Mouse (Mus musculus): ENCODE results near the gene Gm45261. TPM values are rescaled to one million over a fixed set of nuclear protein-coding genes. Genes with fewer than 3 reads are reported as not detected.

Gm45261 gene
- polyA plus RNA-seq, 1 experiment from 2014 or later, result not detected

- Histone ChIP-seq H3K27me3 (no peaks in the 10 kb centered on the region), H3K4me2 (no peak overlapping the region), H3K27ac (no peak overlapping the region), H3K4me1 (no peaks in the 10 kb centered on the region), H3K4me3 (replicated peaks) (no peak overlapping the region), H3K9ac (no peak overlapping the region), H3K36me3 (replicated peaks) (no peaks in the 10 kb centered on the region), H3K9me3 (no peaks in the 10 kb centered on the region)
- WGBS, result 74% methylated on average over 1 of the region's 1 CpGs
- ATAC-seq (ENCODE audit: low FRiP score), result no peak
These were observed 13.7 kb downstream of the Gm45261 start for GRCm38 (mm10) chr1:80447554-80447953.

- Histone ChIP-seq H3K27ac (no peak overlapping the region), H3K9ac (no peak overlapping the region), H3K4me1 (no peaks in the 10 kb centered on the region), H3K4me3 (replicated peaks) (no peak overlapping the region), H3K27me3 (no peaks in the 10 kb centered on the region), H3K4me2 (no peak overlapping the region), H3K9me3 (no peaks in the 10 kb centered on the region), H3K36me3 (replicated peaks) (no peaks in the 10 kb centered on the region)
- ATAC-seq (ENCODE audit: low FRiP score), result no peak
- 74% methylated on average over 2 of the region's 2 CpGs for WGBS
These were observed 20.3 kb downstream of the Gm45261 start for GRCm38 (mm10) chr1:80440911-80441310.

GRCm38 (mm10) chr1:80438506-80438905, 22.7 kb downstream of the Gm45261 start:
- Histone ChIP-seq H3K4me3 (replicated peaks) (no peak overlapping the region), H3K4me2 (no peak overlapping the region), H3K4me1 (no peaks in the 10 kb centered on the region), H3K27me3 (no peaks in the 10 kb centered on the region), H3K27ac (no peak overlapping the region), H3K36me3 (replicated peaks) (no peaks in the 10 kb centered on the region), H3K9ac (no peak overlapping the region), H3K9me3 (no peaks in the 10 kb centered on the region)
- WGBS, result 80% methylated on average over 2 of the region's 2 CpGs
- no peak for ATAC-seq (ENCODE audit: low FRiP score)

GRCm38 (mm10) chr1:80427946-80428345, 33.3 kb downstream of the Gm45261 start:
- 62% methylated on average over 1 of the region's 1 CpGs for WGBS
- no peak overlapping the region for H3K4me2 ChIP-seq
- H3K27ac ChIP-seq, result no peak overlapping the region
- no peaks in the 10 kb centered on the region for H3K4me1 ChIP-seq
- H3K4me3 ChIP-seq (replicated peaks), result no peak overlapping the region
- H3K27me3 ChIP-seq, result no peaks in the 10 kb centered on the region
- H3K9me3 ChIP-seq, result no peaks in the 10 kb centered on the region
- no peak for ATAC-seq (ENCODE audit: low FRiP score)
- no peak overlapping the region for H3K9ac ChIP-seq
- H3K36me3 ChIP-seq (replicated peaks), result no peaks in the 10 kb centered on the region

GRCm38 (mm10) chr1:80427425-80427824, 33.8 kb downstream of the Gm45261 start:
- WGBS, result 81% methylated on average over 1 of the region's 1 CpGs

GRCm38 (mm10) chr1:80424666-80425065, 36.6 kb downstream of the Gm45261 start:
- no peaks in the 10 kb centered on the region for H3K9me3 ChIP-seq
- H3K36me3 ChIP-seq (replicated peaks), result no peaks in the 10 kb centered on the region
- H3K27me3 ChIP-seq, result no peaks in the 10 kb centered on the region; the same call in 1 of the 2 replicates
- 25% methylated on average over 1 of the region's 1 CpGs for WGBS
- H3K4me3 ChIP-seq (replicated peaks), result no peak overlapping the region
- no peak overlapping the region for H3K27ac ChIP-seq
- H3K4me1 ChIP-seq, result no peaks in the 10 kb centered on the region
- ATAC-seq (ENCODE audit: low FRiP score), result no peak
- no peak overlapping the region for H3K4me2 ChIP-seq
- H3K9ac ChIP-seq, result no peak overlapping the region

More at GRCm38 (mm10) chr1:80427425-80427824, 33.8 kb downstream of the Gm45261 start:
- Histone ChIP-seq H3K27ac (no peak overlapping the region), H3K27me3 (no peaks in the 10 kb centered on the region), H3K36me3 (replicated peaks) (no peaks in the 10 kb centered on the region), H3K4me2 (no peak overlapping the region), H3K9me3 (no peaks in the 10 kb centered on the region), H3K4me1 (no peaks in the 10 kb centered on the region), H3K9ac (no peak overlapping the region), H3K4me3 (replicated peaks) (no peak overlapping the region)
- no peak for ATAC-seq (ENCODE audit: low FRiP score)

GRCm38 (mm10) chr1:80418321-80419045, 42.8 kb downstream of the Gm45261 start:
- H3K27ac ChIP-seq, result no peak overlapping the region
- H3K4me2 ChIP-seq, result no peak overlapping the region
- no peaks in the 10 kb centered on the region for H3K36me3 ChIP-seq (replicated peaks)
- no peaks in the 10 kb centered on the region for H3K4me1 ChIP-seq
- no peak overlapping the region for H3K4me3 ChIP-seq (replicated peaks)
- 93% methylated on average over 12 of the region's 12 CpGs for WGBS
- peaks cover 13% of the 10 kb centered on the region for H3K27me3 ChIP-seq
- no peak overlapping the region for H3K9ac ChIP-seq
- no peaks in the 10 kb centered on the region for H3K9me3 ChIP-seq
- no peak for ATAC-seq (ENCODE audit: low FRiP score)

- no peak for ATAC-seq (ENCODE audit: low FRiP score)
- H3K4me1 ChIP-seq, result no peaks in the 10 kb centered on the region
- H3K9ac ChIP-seq, result no peak overlapping the region
- H3K4me2 ChIP-seq, result no peak overlapping the region
- H3K27me3 ChIP-seq, result peaks cover 28% of the 10 kb centered on the region
- WGBS, result 45% methylated on average over 5 of the region's 5 CpGs
- no peaks in the 10 kb centered on the region for H3K9me3 ChIP-seq
- H3K4me3 ChIP-seq (replicated peaks), result no peak overlapping the region
- no peaks in the 10 kb centered on the region for H3K36me3 ChIP-seq (replicated peaks)
- no peak overlapping the region for H3K27ac ChIP-seq
These were observed 44.9 kb downstream of the Gm45261 start for GRCm38 (mm10) chr1:80416329-80416728.

GRCm38 (mm10) chr1:80412521-80412920, 48.7 kb downstream of the Gm45261 start:
- Histone ChIP-seq H3K27ac (no peak overlapping the region), H3K4me1 (no peaks in the 10 kb centered on the region), H3K4me3 (replicated peaks) (no peak overlapping the region), H3K9ac (no peak overlapping the region), H3K27me3 (peaks cover 39% of the 10 kb centered on the region), H3K4me2 (no peak overlapping the region), H3K36me3 (replicated peaks) (no peaks in the 10 kb centered on the region), H3K9me3 (no peaks in the 10 kb centered on the region)
- WGBS, result 92% methylated on average over 2 of the region's 2 CpGs
- ATAC-seq (ENCODE audit: low FRiP score), result no peak

- Histone ChIP-seq H3K4me1 (no peaks in the 10 kb centered on the region), H3K9ac (no peak overlapping the region), H3K27me3 (peaks cover 35% of the 10 kb centered on the region), H3K27ac (no peak overlapping the region), H3K36me3 (replicated peaks) (no peaks in the 10 kb centered on the region), H3K4me2 (no peak overlapping the region), H3K9me3 (no peaks in the 10 kb centered on the region), H3K4me3 (replicated peaks) (no peak overlapping the region)
- ATAC-seq (ENCODE audit: low FRiP score), result no peak
These were observed 50.8 kb downstream of the Gm45261 start for GRCm38 (mm10) chr1:80410229-80410973.

GRCm38 (mm10) chr1:80409467-80410105, 51.7 kb downstream of the Gm45261 start:
- no peak for ATAC-seq (ENCODE audit: low FRiP score)
- Histone ChIP-seq H3K9me3 (no peaks in the 10 kb centered on the region), H3K4me1 (no peaks in the 10 kb centered on the region), H3K27me3 (peaks cover 32% of the 10 kb centered on the region), H3K36me3 (replicated peaks) (no peaks in the 10 kb centered on the region), H3K9ac (no peak overlapping the region), H3K4me2 (no peak overlapping the region), H3K27ac (no peak overlapping the region), H3K4me3 (replicated peaks) (no peak overlapping the region)
- 55% methylated on average over 6 of the region's 6 CpGs for WGBS

GRCm38 (mm10) chr1:80408586-80408985, 52.7 kb downstream of the Gm45261 start:
- no peak overlapping the region for H3K4me2 ChIP-seq
- no peak overlapping the region for H3K27ac ChIP-seq
- H3K27me3 ChIP-seq, result peaks cover 28% of the 10 kb centered on the region
- H3K36me3 ChIP-seq (replicated peaks), result no peaks in the 10 kb centered on the region
- peak; percentile 93 for ATAC-seq (ENCODE audit: low FRiP score)
- no peaks in the 10 kb centered on the region for H3K4me1 ChIP-seq
- H3K4me3 ChIP-seq (replicated peaks), result no peak overlapping the region
- H3K9ac ChIP-seq, result no peak overlapping the region
- H3K9me3 ChIP-seq, result no peaks in the 10 kb centered on the region
- 0% methylated on average over 3 of the region's 3 CpGs for WGBS

All from forebrain, embryonic 12.5 days (tissue).